Mouse (Mus musculus): Measurements from ENCODE around the gene Ap1g2. TPM values are rescaled to one million over a fixed set of nuclear protein-coding genes. Genes with fewer than 3 reads are reported as not detected.

The Ap1g2 gene
- polyA plus RNA-seq, 1 experiment from 2014 or later, result 8.4 TPM

DNA sequence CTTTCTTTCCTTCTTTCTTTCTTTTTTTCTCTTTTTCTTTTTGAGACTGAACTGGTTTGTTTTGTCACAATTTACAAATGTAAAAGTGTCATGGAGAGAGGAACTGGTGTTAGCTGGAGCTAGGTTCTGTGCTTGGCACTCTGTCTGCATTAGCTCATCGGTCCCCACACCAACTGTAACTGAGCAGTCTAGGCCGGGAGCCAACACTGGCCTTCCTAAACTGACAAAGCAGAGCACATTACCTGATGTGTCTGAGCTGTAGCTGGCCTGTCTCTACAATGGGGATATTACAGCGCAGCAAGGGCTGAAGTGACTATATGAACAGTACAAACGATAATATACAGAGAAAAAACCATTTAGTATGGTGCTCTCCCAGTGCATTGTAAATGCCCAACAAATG lies 12.5 kb upstream of the Ap1g2 start:
- WGBS, result 85% methylated on average over 4 of the region's 4 CpGs
- DNase-seq (ENCODE audit: low spot score) (no peak), ATAC-seq (replicated peaks; ENCODE audit: insufficient number of reproducible peaks, low FRiP score, low TSS enrichment, low read depth) (no peak)
- H3K9me3 ChIP-seq (replicated peaks; ENCODE audit: control insufficient read depth, low read length), result no peaks in the 10 kb centered on the region
- peaks cover 3% of the 10 kb centered on the region for H3K4me1 ChIP-seq (ENCODE audit: control insufficient read depth, insufficient read depth, low read length)
- peaks cover 26% of the 10 kb centered on the region for H3K27me3 ChIP-seq (ENCODE audit: control insufficient read depth, insufficient read depth, low read length)
- no peaks in the 10 kb centered on the region for H3K36me3 ChIP-seq (replicated peaks; ENCODE audit: control insufficient read depth, insufficient read depth, low read depth, low read length)
- H3K9ac ChIP-seq (replicated peaks; ENCODE audit: low read length), result no peak overlapping the region
- no peak overlapping the region for H3K4me2 ChIP-seq (ENCODE audit: low read depth, low read length)
- H3K4me3 ChIP-seq (ENCODE audit: low read depth, low read length), result no peak overlapping the region
- no peak overlapping the region for H3K27ac ChIP-seq (replicated peaks; ENCODE audit: low read depth, low read length)

DNA sequence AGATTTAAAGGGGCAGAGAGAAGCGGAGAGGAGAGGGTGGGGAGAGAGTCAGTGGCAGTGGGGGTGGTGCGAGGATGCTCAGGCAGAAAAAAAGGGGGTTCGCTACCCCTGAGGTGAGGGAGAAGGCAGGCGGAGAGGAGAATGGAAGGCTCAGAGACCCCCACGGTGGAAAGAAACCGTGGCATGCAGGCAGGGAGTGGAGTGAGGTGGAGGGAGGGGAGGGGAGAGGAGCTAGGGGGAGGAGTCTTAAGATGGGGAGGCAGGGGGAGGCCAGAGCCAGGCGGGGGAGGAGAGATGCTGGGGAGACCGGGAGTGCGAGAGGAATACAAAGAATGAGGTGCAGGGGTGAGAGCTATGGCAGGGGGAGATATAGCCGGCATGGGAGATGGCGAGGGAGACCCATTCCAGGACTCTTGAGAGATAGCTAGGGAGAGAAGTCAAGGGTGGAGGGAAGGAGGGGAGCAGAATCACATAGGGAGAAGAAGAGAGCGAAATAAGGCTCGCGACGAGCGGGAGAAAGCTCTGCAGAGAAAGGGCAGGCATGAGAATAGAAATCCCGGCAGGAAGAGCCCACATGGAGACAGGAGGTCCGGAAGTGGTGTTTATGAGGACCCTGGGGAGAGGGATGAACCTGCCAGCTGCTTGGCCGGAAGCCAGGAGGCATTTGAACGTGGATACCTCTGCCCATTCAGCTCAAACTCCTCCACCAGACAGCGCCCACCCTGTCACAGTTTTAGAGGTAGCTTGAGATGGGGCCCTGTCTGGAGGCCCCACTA lies 10.2 kb upstream of the Ap1g2 start, which contains the start of gene Jph4:
Gene Jph4 (minus strand): TSS at position 511 of the 776 bp plus-strand sequence.
- H3K4me1 ChIP-seq (ENCODE audit: control insufficient read depth, insufficient read depth, low read length), result peaks cover 3% of the 10 kb centered on the region
- WGBS, result 2% methylated on average over 21 of the region's 21 CpGs
- H3K4me3 ChIP-seq (ENCODE audit: low read depth, low read length), result peak within 1 kb of the TSS; percentile 58
- H3K9ac ChIP-seq (replicated peaks; ENCODE audit: low read length), result 0 out of 2 replicates have a peak within 1 kb of the TSS, but pooled peaks have one; percentile 6
- no peaks in the 10 kb centered on the region for H3K36me3 ChIP-seq (replicated peaks; ENCODE audit: control insufficient read depth, insufficient read depth, low read depth, low read length)
- no peak for ATAC-seq (replicated peaks; ENCODE audit: insufficient number of reproducible peaks, low FRiP score, low TSS enrichment, low read depth)
- peak within 1 kb of the TSS; percentile 100 for H3K4me2 ChIP-seq (ENCODE audit: low read depth, low read length)
- H3K27ac ChIP-seq (replicated peaks; ENCODE audit: low read depth, low read length), result no peak within 1 kb of the TSS
- H3K27me3 ChIP-seq (ENCODE audit: control insufficient read depth, insufficient read depth, low read length), result peaks cover 37% of the 10 kb centered on the region
- no peak for DNase-seq (ENCODE audit: low spot score)
- H3K9me3 ChIP-seq (replicated peaks; ENCODE audit: control insufficient read depth, low read length), result no peaks in the 10 kb centered on the region

DNA sequence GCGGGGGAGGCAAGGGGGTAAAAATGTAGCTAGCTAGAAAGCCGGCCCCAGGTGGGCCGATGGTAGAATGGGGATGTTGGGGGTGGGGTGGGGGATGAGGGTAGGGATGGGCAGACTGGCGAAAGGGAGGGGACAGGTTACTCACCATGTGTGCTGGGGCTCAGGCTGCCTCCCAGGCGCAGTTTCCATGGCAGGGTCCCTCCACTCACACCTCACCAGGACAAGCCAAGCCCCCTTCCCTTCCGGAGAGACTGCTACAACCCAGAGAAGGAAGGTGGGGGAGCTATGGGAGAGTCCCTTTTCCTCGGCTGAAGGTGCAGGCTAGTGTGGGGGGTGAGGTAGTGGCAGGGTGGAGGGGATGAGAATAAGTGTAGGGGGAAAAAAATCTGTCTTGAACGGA lies 9.5 kb upstream of the Ap1g2 start:
- H3K27ac ChIP-seq (replicated peaks; ENCODE audit: low read depth, low read length), result no peak overlapping the region
- no peak for ATAC-seq (replicated peaks; ENCODE audit: insufficient number of reproducible peaks, low FRiP score, low TSS enrichment, low read depth)
- peaks cover 3% of the 10 kb centered on the region for H3K4me1 ChIP-seq (ENCODE audit: control insufficient read depth, insufficient read depth, low read length)
- H3K9me3 ChIP-seq (replicated peaks; ENCODE audit: control insufficient read depth, low read length), result no peaks in the 10 kb centered on the region
- H3K9ac ChIP-seq (replicated peaks; ENCODE audit: low read length), result 0 out of 2 replicates have a peak overlapping the region, but pooled peaks have one; percentile 6
- H3K4me2 ChIP-seq (ENCODE audit: low read depth, low read length), result peak overlapping the region; percentile 100
- DNase-seq (ENCODE audit: low spot score), result no peak
- H3K36me3 ChIP-seq (replicated peaks; ENCODE audit: control insufficient read depth, insufficient read depth, low read depth, low read length), result no peaks in the 10 kb centered on the region
- peaks cover 37% of the 10 kb centered on the region for H3K27me3 ChIP-seq (ENCODE audit: control insufficient read depth, insufficient read depth, low read length)
- WGBS, result 0% methylated on average over 8 of the region's 8 CpGs
- H3K4me3 ChIP-seq (ENCODE audit: low read depth, low read length), result peak overlapping the region; percentile 58

DNA sequence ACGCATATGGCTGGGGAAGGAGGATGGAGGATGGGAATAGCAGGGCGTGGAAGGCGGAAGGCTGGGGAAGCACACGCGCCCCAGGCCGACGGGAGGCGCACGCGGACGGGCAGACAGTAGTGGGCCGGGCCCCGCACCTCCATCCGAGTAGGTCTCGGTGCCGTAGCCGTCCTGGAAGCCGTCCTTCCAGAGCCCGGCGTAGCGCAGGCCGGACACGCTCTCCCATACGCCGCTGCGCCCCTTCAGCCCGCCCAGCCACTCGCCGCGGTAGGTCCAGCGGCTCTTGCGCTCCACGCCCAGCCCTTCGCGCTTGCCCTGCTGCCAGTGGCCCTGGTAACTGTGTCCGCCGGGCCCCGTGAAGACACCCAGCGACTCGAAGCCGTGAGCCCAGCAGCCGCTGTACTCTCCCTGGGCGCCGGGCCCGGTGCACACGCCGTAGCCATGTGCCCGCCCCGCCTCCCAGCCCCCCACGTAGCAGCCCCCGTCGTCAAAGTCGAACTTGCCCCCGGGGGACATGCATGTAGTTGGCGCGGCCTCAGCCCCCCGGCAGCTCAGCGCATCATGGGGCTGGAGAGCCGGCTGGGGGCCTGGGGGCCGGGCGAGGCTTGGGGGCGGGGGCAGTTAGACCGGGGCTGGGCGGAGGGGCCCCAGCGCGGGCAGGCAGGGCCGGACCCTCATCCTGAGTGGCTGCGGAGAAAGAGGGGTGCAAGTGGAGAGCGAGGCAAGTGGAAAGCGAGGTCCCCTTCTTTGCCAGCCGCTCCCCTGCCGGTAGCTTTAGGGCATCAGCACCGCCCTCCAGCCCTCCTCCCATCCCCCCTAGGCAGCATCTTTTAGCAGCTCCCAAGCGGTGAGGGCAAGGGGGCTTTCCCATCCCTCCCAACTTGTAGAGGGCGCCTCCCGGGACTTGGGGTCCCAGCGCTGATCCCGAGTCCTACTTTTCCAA lies 8.6 kb upstream of the Ap1g2 start:
- Histone ChIP-seq H3K4me3 (ENCODE audit: low read depth, low read length) (peak overlapping the region; percentile 58), H3K27me3 (ENCODE audit: control insufficient read depth, insufficient read depth, low read length) (peaks cover 39% of the 10 kb centered on the region), H3K4me1 (ENCODE audit: control insufficient read depth, insufficient read depth, low read length) (peaks cover 3% of the 10 kb centered on the region), H3K4me2 (ENCODE audit: low read depth, low read length) (peak overlapping the region; percentile 100), H3K27ac (replicated peaks; ENCODE audit: low read depth, low read length) (no peak overlapping the region), H3K36me3 (replicated peaks; ENCODE audit: control insufficient read depth, insufficient read depth, low read depth, low read length) (no peaks in the 10 kb centered on the region), H3K9ac (replicated peaks; ENCODE audit: low read length) (peak overlapping the region; percentile 60), H3K9me3 (replicated peaks; ENCODE audit: control insufficient read depth, low read length) (no peaks in the 10 kb centered on the region)
- WGBS, result 0% methylated on average over 69 of the region's 78 CpGs
- DNase-seq (ENCODE audit: low spot score) (peak; percentile 62), ATAC-seq (replicated peaks; ENCODE audit: insufficient number of reproducible peaks, low FRiP score, low TSS enrichment, low read depth) (peak; percentile 59)

DNA sequence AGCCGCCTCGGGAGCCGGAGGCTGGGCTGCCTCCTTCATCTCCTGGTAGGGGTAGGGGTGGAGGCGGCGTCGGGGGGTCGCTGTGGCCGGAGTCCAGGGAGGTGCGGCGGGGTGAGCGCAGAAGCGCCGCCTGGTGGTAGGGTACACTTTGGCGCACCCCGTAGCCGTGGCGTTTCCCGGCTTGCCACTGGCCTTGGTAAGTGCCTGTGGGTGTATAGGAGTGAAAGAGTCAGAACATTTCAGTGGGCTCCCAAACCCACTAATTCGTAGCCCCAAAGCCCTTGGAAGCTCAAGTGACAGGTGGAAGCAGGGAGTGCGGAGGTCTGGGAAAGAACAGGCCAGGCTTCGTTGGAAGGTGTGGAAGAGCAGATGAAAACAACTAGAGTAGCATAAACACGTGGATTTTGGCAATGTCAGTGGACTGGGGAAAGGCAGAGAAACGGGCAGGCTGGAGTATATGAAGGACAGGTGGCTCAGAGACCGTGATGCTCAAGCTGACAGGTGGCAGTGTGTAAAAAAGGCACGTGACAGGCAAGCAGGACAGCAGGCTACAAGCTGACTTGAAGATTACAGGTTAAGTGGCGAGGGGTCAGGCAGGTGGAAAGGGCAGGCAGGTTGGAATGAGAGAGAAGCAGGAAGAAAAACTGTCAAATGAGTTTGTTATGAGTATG lies 7.7 kb upstream of the Ap1g2 start:
- peaks cover 3% of the 10 kb centered on the region for H3K4me1 ChIP-seq (ENCODE audit: control insufficient read depth, insufficient read depth, low read length)
- no peak for ATAC-seq (replicated peaks; ENCODE audit: insufficient number of reproducible peaks, low FRiP score, low TSS enrichment, low read depth)
- peak overlapping the region; percentile 58 for H3K4me3 ChIP-seq (ENCODE audit: low read depth, low read length)

DNA sequence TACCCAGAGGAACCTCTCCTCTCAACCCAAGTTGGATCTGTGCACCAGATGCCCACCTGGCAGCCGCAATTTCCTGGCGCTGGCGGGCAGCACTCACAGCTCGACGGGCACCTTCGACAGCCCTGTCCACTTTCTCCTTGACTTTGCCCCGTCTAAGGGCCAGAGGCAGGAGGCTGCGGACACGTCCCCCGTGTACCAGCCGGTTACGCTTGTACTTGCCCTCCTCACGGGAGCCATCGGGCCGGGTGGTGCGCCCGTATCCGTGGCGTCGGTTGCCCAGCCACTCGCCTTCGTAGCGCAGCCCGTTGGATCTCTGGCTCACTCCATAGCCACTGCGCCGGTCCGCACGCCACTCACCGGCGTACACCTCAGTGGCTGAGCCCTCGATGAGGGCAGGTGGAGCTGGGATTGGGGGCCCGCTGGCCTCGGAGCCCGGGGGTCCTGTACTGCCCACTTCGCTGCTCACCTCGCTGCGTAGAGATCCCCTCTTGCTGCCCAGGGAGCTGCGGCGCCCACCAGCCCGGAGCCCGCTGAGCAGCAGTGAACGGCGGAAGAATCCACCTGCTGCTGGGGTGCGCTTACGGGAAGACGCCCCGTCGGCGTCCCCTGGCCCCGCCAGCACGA lies 7.1 kb upstream of the Ap1g2 start:
- no peaks in the 10 kb centered on the region for H3K9me3 ChIP-seq (replicated peaks; ENCODE audit: control insufficient read depth, low read length)
- DNase-seq (ENCODE audit: low spot score) (no peak), ATAC-seq (replicated peaks; ENCODE audit: insufficient number of reproducible peaks, low FRiP score, low TSS enrichment, low read depth) (no peak)
- peaks cover 6% of the 10 kb centered on the region for H3K4me1 ChIP-seq (ENCODE audit: control insufficient read depth, insufficient read depth, low read length)
- no peak overlapping the region for H3K9ac ChIP-seq (replicated peaks; ENCODE audit: low read length)
- H3K27ac ChIP-seq (replicated peaks; ENCODE audit: low read depth, low read length), result no peak overlapping the region
- no peaks in the 10 kb centered on the region for H3K36me3 ChIP-seq (replicated peaks; ENCODE audit: control insufficient read depth, insufficient read depth, low read depth, low read length)
- no peak overlapping the region for H3K4me3 ChIP-seq (ENCODE audit: low read depth, low read length)
- H3K4me2 ChIP-seq (ENCODE audit: low read depth, low read length), result no peak overlapping the region
- 69% methylated on average over 51 of the region's 51 CpGs for WGBS
- H3K27me3 ChIP-seq (ENCODE audit: control insufficient read depth, insufficient read depth, low read length), result peaks cover 40% of the 10 kb centered on the region

More for the DNA sequence above, 7.7 kb upstream of the Ap1g2 start:
- no peak for DNase-seq (ENCODE audit: low spot score)
- H3K4me2 ChIP-seq (ENCODE audit: low read depth, low read length), result peak overlapping the region; percentile 100
- H3K9ac ChIP-seq (replicated peaks; ENCODE audit: low read length), result peak overlapping the region; percentile 60
- no peaks in the 10 kb centered on the region for H3K36me3 ChIP-seq (replicated peaks; ENCODE audit: control insufficient read depth, insufficient read depth, low read depth, low read length)
- H3K9me3 ChIP-seq (replicated peaks; ENCODE audit: control insufficient read depth, low read length), result no peaks in the 10 kb centered on the region
- H3K27me3 ChIP-seq (ENCODE audit: control insufficient read depth, insufficient read depth, low read length), result peaks cover 40% of the 10 kb centered on the region
- no peak overlapping the region for H3K27ac ChIP-seq (replicated peaks; ENCODE audit: low read depth, low read length)
- WGBS, result 4% methylated on average over 25 of the region's 26 CpGs

DNA sequence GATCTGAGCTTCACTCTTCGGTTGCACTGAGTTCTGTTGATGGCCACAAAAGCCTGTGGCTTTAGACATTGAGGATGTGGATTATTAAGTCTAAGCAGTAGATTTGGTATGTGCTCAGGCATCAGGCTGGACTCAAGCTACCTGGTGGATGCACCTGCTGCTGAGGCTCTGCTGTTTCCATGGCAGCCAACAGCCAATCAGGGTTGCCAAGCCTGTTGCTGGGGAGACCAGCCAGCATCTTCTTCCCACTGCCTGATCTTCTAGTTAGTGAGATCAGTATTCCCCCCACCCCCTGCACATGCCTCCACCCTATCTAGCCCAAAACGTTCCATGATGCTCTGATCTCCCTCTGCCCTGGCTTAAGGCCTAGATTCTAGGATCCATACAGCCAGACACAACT lies 5.3 kb upstream of the Ap1g2 start:
- no peaks in the 10 kb centered on the region for H3K9me3 ChIP-seq (replicated peaks; ENCODE audit: control insufficient read depth, low read length)
- no peak for DNase-seq (ENCODE audit: low spot score)
- no peak overlapping the region for H3K4me2 ChIP-seq (ENCODE audit: low read depth, low read length)
- WGBS, result 90% methylated on average over 2 of the region's 2 CpGs
- H3K4me3 ChIP-seq (ENCODE audit: low read depth, low read length), result no peak overlapping the region
- H3K9ac ChIP-seq (replicated peaks; ENCODE audit: low read length), result no peak overlapping the region
- peaks cover 8% of the 10 kb centered on the region for H3K4me1 ChIP-seq (ENCODE audit: control insufficient read depth, insufficient read depth, low read length)
- peaks cover 34% of the 10 kb centered on the region for H3K27me3 ChIP-seq (ENCODE audit: control insufficient read depth, insufficient read depth, low read length)
- ATAC-seq (replicated peaks; ENCODE audit: insufficient number of reproducible peaks, low FRiP score, low TSS enrichment, low read depth), result no peak
- H3K27ac ChIP-seq (replicated peaks; ENCODE audit: low read depth, low read length), result no peak overlapping the region
- no peaks in the 10 kb centered on the region for H3K36me3 ChIP-seq (replicated peaks; ENCODE audit: control insufficient read depth, insufficient read depth, low read depth, low read length)
